Mouse (Mus musculus) testis, adult 2 months (tissue): ENCODE results near the gene 2810408A11Rik.

ENCODE experiments used
- CTCF ChIP-seq: fragments of 200-500 bp; IDR thresholded peaks from 2 replicates; pipeline ENCODE4 v1.5.1; 2012; ENCODE audit warnings: low read depth, mild to moderate bottlenecking, inconsistent platforms, low read length, moderate library complexity; ENCODE audit not compliant: control insufficient read depth, insufficient read depth, insufficient replicate concordance
- POLR2A ChIP-seq: fragments of 200-500 bp; IDR thresholded peaks from 2 replicates; pipeline ENCODE4 v1.6.1; 2012; ENCODE audit warnings: low read depth, mild to moderate bottlenecking, inconsistent platforms, low read length, moderate library complexity; ENCODE audit not compliant: control insufficient read depth

- TF ChIP-seq CTCF (no peak), POLR2A (no peak)
These were observed 21.8 kb downstream of the 2810408A11Rik start for GRCm38 (mm10) chr11:69878952-69879351.
